Mouse (Mus musculus) ES-Bruce4 (cell line): Measurements from ENCODE around the gene Cys1. TPM values are rescaled to one million over a fixed set of nuclear protein-coding genes. Genes with fewer than 3 reads are reported as not detected.
"Not testable (repeated sequence)": the region's sequence is repeated elsewhere in the genome, so short reads cannot be mapped to it uniquely, and the experiment has no call there.

Experiments used
- H3K27ac ChIP-seq: 2 replicates; pipeline ENCODE4 v1.5.1; 2012; ENCODE audit warnings: low read length, inconsistent platforms; ENCODE audit not compliant: insufficient read depth
- H3K27me3 ChIP-seq: 2 replicates; pipeline ENCODE4 v1.6.1; 2012; ENCODE audit warnings: mild to moderate bottlenecking, low read length, inconsistent platforms; ENCODE audit not compliant: control insufficient read depth, poor library complexity, insufficient read depth, severe bottlenecking
- H3K36me3 ChIP-seq: 2 replicates; pipeline ENCODE4 v1.6.1; 2012; ENCODE audit warnings: inconsistent platforms, mild to moderate bottlenecking, low read length, moderate library complexity; ENCODE audit not compliant: control insufficient read depth, poor library complexity, insufficient read depth, severe bottlenecking
- H3K4me1 ChIP-seq: one replicate; pipeline ENCODE4 v1.8.1; 2011; ENCODE audit warnings: low read length; ENCODE audit not compliant: control insufficient read depth, insufficient read depth
- H3K4me3 ChIP-seq: 2 replicates; pipeline ENCODE4 v1.5.1; 2011; ENCODE audit warnings: low read depth, mild to moderate bottlenecking, low read length
- H3K9ac ChIP-seq: 2 replicates; pipeline ENCODE4 v1.6.1; 2012; ENCODE audit warnings: low read depth, mild to moderate bottlenecking, inconsistent platforms; ENCODE audit not compliant: poor library complexity, severe bottlenecking
- H3K9me3 ChIP-seq: replicated peaks from 2 replicates; pipeline ENCODE4 v1.6.1; 2012; ENCODE audit warnings: mild to moderate bottlenecking, low read length, inconsistent platforms; ENCODE audit not compliant: control insufficient read depth, poor library complexity, insufficient read depth, severe bottlenecking
- CTCF ChIP-seq: IDR thresholded peaks from one replicate; pipeline ENCODE4 v1.8.1; 2011; ENCODE audit warnings: low read depth, low read length
- EP300 ChIP-seq: IDR thresholded peaks from 2 replicates; pipeline ENCODE4 v1.6.1; 2011; ENCODE audit warnings: low read depth, low read length; ENCODE audit not compliant: insufficient read depth
- POLR2A ChIP-seq: IDR thresholded peaks from one replicate; pipeline ENCODE4 v1.8.1; 2011; ENCODE audit warnings: low read length; ENCODE audit not compliant: insufficient read depth
- polyA plus RNA-seq: library from polyadenylated mRNA; stranded (reverse); fragments of >200 nt; gene quantifications from 2 replicates; pipeline ENCODE4 v1.2.4, GENCODE M21; 2011; ENCODE audit warnings: low read depth; ENCODE audit not compliant: missing spikeins, insufficient read depth, insufficient read length

The Cys1 gene
- polyA plus RNA-seq, 1 experiment: not detected

GRCm38 (mm10) chr12:24705502-24706263, 24.1 kb upstream of the Cys1 start:
- TF ChIP-seq EP300 (no peak), POLR2A (no peak), CTCF (no peak)
- H3K27me3 ChIP-seq: no peaks in the 10 kb centered on the region
- H3K9ac ChIP-seq: peak overlapping the region; percentile 79
- H3K4me3 ChIP-seq: no peak overlapping the region
- no peak overlapping the region for H3K27ac ChIP-seq
- H3K4me1 ChIP-seq: no peaks in the 10 kb centered on the region
- no peaks in the 10 kb centered on the region for H3K9me3 ChIP-seq
- H3K36me3 ChIP-seq: peaks cover 20% of the 10 kb centered on the region

GRCm38 (mm10) chr12:24703013-24703412, 21.4 kb upstream of the Cys1 start:
- Histone ChIP-seq H3K9ac (no peak overlapping the region), H3K4me3 (no peak overlapping the region)
- no peak for TF ChIP-seq CTCF

GRCm38 (mm10) chr12:24701621-24702020, 20.0 kb upstream of the Cys1 start:
- H3K4me3 ChIP-seq, H3K36me3 ChIP-seq, H3K27me3 ChIP-seq, H3K27ac ChIP-seq, H3K9ac ChIP-seq, H3K9me3 ChIP-seq, H3K4me1 ChIP-seq: not testable (repeated sequence)

More at GRCm38 (mm10) chr12:24703013-24703412, 21.4 kb upstream of the Cys1 start:
- Histone ChIP-seq H3K4me1 (no peaks in the 10 kb centered on the region), H3K27ac (no peak overlapping the region), H3K36me3 (no peaks in the 10 kb centered on the region), H3K27me3 (no peaks in the 10 kb centered on the region), H3K9me3 (no peaks in the 10 kb centered on the region)

- TF ChIP-seq EP300 (no peak), POLR2A (no peak), CTCF (no peak)
- H3K27ac ChIP-seq: no peak overlapping the region
- H3K4me1 ChIP-seq: no peaks in the 10 kb centered on the region
- H3K9me3 ChIP-seq: no peaks in the 10 kb centered on the region
- no peak overlapping the region for H3K9ac ChIP-seq
- H3K4me3 ChIP-seq: no peak overlapping the region
- H3K27me3 ChIP-seq: no peaks in the 10 kb centered on the region
- H3K36me3 ChIP-seq: no peaks in the 10 kb centered on the region
Observed at GRCm38 (mm10) chr12:24699578-24699977, 18.0 kb upstream of the Cys1 start.

GRCm38 (mm10) chr12:24698514-24698913, 16.9 kb upstream of the Cys1 start:
- no peaks in the 10 kb centered on the region for H3K9me3 ChIP-seq
- TF ChIP-seq EP300: no peak
- TF ChIP-seq CTCF: no peak
- TF ChIP-seq POLR2A: no peak
- no peak overlapping the region for H3K27ac ChIP-seq
- no peaks in the 10 kb centered on the region for H3K36me3 ChIP-seq
- no peak overlapping the region for H3K4me3 ChIP-seq
- H3K9ac ChIP-seq: no peak overlapping the region
- H3K4me1 ChIP-seq: no peaks in the 10 kb centered on the region
- H3K27me3 ChIP-seq: no peaks in the 10 kb centered on the region

GRCm38 (mm10) chr12:24697484-24698204, 16.0 kb upstream of the Cys1 start:
- Histone ChIP-seq H3K27me3 (no peaks in the 10 kb centered on the region), H3K4me1 (no peaks in the 10 kb centered on the region), H3K9me3 (no peaks in the 10 kb centered on the region), H3K36me3 (no peaks in the 10 kb centered on the region), H3K9ac (no peak overlapping the region), H3K4me3 (no peak overlapping the region), H3K27ac (no peak overlapping the region)
- TF ChIP-seq POLR2A: no peak
- no peak for TF ChIP-seq EP300
- TF ChIP-seq CTCF: peak; percentile 25
